Mouse (Mus musculus): Measurements from ENCODE around the gene Smyd3.

Smyd3 gene

DNA sequence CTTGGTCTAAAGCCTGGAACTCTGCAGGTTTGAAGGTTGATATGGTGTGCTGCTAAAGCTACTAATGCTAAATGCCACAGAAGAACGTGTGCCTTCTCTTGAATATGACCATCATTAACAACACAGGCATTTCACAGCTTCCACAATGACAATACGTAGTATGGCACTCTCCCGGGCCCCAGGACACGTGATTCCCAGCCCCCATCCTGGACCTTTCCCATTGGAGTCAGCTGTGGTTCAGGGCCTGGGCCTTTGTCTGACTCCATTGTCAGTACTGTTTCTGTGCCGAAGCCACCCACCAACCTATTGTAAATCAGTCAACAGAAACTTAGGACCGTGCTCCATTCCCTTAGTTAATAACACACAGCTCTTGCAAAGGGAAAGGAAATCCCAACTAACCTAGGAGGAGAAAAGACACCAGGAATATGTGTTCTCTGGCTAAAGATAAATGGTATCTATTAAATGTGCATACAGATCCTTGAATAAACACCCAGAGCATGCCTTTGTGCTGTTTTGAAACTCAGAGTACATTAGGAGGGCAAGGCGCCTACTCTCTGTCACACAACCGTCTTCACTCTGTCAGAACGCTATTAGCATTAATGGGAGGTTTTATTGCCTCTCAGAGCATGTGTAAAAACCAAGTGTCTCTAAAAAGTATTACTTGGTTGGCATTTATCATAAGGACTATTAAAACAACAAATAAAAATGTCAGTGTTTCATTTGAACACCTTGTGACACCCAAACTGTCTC is 397.4 kb downstream of the Smyd3 start:
- DNase-seq (ENCODE audit: low read depth, low spot score) = no peak

DNA sequence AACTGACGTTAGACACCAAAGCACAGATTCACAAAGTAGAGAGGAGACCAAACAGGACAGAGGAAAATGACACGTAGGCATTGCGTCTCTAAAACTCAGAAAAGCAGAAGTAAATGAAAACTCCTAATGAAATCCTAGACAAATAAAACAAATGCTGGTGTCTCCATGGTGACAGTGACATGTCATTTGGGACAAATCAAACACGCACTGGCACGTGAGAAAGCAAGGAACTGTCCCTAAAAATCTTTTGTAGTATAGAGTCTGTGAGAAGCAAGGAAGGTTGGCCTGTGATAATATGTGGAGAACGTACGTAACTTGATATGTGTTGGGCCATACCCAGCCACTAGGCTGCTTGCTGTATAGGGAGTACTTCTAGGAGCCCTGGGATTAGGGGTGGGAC is 399.2 kb downstream of the Smyd3 start:
- DNase-seq (ENCODE audit: low read depth, low spot score) = no peak

DNA sequence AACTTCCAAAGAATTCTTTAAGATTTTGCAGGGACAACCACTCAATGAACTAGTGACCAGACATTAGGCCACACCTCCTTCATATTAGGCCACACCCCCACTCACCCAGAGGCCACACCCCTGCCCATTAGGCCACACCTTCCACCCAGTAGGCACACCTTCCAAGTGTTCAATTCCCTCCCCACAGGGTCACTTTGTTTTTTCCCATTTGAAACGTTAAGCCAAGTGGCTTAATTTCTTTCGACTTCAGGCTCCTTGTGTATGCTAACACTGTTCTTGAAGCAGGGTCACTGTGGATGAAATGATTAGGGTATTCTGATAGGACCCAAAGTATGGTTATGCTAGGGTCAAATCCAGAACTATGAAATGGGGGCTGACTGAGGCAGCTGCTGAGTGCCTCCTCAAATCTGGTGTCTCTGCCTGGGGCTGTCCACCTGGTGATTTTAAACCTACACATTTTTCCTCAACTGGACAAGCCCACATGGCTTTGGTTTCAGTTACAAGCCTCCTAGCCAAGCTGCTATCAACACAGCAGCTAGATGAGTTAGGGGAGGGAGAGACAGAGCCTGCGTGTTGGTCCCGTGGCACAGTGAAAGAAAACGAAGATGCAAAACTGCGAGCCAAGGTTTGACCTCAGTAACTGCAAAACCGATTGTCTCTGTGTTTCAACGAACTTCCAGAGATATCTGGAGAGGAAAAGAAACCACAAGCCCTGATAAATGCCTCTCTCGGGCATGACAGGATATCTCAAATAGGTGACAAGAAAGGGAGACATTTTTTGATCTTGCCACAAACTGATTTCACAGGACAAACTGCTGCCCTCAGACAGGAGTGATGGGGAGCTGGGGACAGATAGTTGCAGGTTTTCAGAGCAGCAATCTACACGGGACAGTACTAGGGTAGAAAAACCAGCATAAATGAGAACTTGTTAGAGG is 400.8 kb downstream of the Smyd3 start:
- DNase-seq (ENCODE audit: low read depth, low spot score) = no peak

DNA sequence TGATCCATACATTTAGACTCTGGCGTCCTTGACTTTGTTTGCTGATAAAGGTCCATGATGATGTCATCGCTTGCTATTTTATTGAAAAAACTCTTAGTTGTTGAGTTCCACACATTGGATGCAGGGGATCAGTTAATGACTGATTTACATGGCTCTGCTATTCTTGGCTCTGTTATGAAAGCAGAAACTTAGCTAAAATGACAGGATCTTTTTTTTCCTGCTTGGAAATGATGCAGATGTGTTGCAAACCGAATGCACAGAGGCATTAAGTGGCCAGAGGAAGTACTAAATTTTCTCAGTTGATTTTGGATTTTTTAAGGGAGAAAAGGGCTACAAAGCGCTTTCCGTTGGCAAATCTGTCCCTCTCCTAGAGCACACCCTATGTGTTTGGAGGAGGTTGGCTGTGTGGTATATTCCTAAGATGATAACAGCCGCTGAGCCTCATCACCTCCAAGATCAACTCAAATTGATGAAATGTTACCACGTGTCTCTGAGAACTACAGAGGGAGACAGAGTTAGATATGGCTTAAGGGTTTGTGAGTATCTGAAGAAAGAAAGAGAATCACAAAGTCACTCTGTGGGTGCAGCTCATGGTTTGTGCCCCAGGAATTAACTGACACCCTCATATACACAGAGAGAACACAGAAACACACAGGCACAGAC is 402.9 kb downstream of the Smyd3 start:
- no peak for DNase-seq (ENCODE audit: low read depth, low spot score)

DNA sequence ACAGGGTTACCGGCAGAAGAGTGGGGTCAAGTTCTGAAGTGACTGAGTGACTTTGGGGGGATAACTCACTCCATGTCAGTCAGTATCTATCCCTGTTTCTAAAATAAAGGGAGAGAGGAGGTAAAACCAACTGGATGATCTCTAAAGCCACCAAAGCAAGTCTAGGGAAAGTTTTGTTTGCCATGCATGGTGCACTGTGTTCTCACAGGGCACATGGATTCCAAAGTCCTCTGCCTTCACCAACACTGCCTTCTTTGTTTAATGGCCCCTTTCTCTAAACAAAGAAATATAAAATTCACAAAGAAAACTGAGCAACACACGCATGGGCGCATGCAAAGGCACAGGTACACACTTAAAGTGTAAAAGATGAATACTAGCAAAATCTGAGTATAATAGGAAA is 403.5 kb downstream of the Smyd3 start:
- no peak for DNase-seq (ENCODE audit: low read depth, low spot score)

DNA sequence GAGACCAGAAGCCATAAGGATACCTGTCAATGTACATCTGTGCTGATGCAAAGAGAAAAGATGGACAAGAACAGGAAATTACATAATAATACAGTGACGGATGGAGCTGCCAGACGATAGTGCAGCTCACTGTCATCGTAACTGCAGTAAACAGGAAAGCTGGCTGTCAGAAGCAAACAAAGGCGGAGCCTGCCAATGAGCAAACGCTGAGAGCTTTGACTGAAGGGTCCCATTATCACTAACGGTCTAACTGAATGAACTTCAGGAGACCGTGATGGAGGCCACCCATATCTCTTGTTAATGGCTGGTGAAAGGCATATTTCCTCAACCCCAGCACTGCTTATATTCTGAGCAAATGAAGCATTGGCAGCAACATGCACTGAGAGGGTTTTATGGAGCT is 409.1 kb downstream of the Smyd3 start:
- DNase-seq (ENCODE audit: low read depth, low spot score) = no peak

DNA sequence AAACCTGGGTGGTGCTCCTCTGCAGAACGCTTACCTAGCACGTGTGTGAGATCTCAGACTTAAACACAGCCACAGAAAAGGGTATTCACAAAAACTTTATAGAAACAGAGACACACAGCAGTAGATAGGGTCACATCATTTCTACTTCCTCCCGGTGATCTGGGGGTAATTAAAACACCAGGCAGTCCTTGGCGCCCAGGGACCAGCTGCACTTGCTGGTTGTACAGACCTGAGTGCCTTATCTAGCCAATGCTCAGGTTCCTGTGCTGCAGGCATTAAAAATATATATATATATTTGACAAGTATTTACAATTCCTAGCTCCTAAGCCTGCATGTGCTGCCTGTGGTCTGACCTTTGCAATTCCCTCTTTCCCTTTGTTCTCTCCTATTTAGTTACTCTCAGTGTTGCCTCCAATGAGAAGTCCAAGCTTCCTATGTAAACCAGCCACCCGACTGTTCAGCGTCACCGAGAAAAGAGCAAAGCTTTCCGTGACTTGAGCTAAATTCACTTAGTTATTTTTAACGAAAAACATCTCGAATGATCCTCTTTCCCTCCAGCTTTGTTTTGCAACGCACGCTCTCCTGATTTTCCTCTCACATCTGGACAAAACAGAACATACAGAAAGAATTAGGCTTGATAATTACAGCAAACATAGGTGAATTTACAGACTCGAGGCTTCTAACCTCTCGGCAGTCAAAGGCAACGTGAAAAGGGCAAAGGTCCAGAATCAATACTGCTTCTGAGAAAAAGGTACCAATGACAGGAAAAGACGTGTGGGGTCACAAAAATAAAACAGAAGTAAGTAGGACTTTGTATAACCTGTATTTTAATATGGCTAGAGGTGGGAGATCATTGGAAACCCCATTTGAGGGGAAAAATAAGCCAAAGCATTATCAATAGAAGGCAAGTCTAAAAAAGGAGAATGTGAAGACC is 409.8 kb downstream of the Smyd3 start:
- DNase-seq (ENCODE audit: low read depth, low spot score) = no peak

DNA sequence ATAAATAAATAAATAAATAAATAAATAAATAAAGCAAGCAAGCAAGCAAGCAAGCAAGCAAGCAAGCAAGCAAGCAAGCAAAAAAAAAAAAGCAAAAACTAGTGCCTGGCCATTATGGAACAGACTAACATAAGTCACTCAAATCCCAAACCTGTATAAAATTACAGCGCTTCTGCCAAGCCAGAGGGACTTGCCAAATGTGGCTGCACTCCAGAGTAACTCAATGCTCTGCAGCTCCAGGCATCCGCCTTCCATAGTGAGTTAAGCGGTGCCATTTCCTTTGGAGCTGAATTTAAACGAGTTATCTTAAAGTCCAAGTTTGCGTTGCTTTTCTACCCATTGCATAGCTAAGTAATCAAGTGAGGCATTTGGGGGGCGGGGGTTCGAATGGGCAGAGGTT is 410.6 kb downstream of the Smyd3 start:
- no peak for DNase-seq (ENCODE audit: low read depth, low spot score)

DNA sequence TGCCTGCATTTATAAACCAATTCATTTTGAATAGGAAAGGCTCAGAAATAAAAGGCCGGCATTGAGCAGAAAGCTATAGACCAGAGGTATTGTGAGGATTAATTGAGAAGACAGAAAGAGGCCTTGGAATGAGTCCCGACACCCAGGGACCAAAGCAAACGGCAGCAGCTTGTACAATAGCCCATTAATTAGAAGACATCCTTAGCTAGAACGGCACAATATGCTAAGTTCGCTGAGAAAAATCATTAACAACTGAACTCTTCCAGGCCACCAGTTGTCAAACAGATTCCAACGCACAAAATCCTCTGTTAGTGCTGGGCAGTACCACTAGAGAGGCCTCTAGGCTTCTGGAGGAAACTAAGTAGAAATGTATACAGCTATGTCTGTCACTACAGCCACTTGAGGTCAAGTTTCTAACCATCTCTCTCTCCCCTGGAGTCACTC is 411.1 kb downstream of the Smyd3 start:
- DNase-seq (ENCODE audit: low read depth, low spot score) = no peak

DNA sequence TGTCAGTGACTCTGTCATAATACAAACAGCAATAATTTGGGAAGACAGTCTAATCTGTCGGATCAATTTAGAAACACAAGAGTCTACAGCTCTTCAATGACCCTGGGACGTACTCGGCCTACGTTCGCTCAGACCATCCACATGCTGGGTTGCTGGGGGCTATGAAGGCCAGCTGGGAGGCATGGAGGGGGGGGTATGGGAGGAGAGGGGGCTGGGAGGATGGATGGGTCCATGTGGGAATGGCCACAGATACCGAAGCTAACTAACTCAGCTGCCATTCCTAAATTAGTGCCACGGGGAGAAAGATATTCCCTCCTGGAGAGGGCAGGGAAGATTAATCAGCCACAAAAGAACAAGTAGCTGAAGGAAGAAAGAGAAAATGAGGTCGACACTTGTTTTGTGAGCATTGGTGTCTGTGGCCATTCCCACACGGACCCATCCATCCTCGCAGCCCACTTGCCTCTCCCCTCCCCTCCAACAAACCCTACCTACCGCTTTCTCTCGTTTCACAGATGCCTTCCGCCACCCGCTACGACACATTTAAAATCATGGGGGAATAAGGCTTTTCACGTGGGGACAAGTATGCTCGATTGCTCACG is 411.6 kb downstream of the Smyd3 start:
- no peak for DNase-seq (ENCODE audit: low read depth, low spot score)

DNA sequence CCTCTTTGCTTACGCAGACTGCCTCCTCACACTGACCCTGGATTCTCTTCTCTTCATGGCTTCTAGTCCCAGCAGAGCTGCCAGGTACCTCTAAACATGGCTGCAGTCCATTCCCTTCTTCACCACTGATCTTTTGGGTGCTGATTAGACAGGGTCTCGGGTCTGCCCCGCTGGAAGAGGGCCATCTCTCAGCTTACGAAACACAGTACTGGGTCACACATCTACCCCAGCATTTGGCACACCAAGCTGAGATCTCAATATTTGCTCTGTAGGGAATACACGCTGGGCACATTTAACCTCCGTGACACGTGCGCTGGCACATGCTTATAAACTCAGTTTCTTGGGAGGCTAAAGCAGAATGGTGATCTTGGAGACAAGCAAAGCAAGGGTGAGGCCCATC is 413.4 kb downstream of the Smyd3 start:
- no peak for DNase-seq (ENCODE audit: low read depth, low spot score)

DNA sequence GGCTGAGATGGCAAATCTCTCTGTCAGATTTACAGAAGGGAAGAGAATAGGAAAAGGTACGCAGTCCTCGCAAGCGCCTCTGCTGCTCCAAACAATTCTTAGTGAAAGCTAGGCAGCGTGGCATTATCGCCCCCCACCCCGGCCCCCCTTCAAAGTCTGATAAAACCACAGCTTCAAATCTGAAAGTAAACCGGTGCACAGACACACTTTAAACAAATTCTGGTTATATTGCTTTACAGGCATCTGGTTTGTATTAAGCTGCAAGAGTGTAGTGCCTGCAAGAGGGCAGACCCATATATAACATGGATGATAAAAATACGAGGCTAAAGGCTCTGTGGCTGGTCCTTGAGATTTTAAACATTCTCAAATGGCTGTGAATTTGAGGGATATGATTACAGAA is 420.8 kb downstream of the Smyd3 start:
- no peak for DNase-seq (ENCODE audit: low read depth, low spot score)

DNA sequence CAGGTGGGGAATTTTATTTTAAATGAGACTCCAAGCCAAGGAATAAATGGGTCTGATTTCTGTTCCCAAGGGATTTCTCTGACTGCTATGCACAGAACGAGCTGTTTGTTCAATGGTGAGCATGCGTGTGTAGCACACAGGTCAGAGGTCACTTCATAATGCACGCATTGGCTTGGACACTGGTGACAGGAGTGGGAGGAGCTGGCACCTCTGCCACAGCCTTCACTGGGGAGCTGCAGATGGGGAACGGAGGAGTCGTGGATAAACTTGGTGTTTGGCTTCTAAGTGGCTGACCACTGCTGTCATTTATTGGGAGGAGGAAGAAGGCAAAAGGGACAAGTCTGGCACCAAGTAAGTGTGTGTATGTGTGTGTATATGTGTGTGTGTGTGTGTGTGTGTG is 421.5 kb downstream of the Smyd3 start:
- no peak for DNase-seq (ENCODE audit: low read depth, low spot score)

DNA sequence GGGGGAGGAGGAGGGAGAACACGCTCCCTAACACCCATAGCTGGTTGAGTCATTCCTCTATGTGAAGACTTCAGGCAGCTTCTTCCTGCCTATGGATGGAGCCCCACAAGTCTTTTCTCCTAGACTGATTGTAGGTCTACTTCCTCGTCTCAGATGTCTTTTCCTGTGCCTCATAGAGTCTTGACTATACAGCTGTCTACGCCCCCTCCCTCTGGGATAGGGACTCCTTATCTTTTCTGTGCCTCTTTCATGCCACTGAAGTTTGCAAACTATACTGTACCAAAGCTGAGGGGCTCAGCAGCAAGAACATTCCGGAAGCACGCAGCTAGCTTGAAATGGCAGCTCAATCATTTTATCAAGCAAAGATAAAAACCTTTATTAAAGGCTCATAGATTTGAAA is 428.7 kb downstream of the Smyd3 start:
- no peak for DNase-seq (ENCODE audit: low read depth, low spot score)

DNA sequence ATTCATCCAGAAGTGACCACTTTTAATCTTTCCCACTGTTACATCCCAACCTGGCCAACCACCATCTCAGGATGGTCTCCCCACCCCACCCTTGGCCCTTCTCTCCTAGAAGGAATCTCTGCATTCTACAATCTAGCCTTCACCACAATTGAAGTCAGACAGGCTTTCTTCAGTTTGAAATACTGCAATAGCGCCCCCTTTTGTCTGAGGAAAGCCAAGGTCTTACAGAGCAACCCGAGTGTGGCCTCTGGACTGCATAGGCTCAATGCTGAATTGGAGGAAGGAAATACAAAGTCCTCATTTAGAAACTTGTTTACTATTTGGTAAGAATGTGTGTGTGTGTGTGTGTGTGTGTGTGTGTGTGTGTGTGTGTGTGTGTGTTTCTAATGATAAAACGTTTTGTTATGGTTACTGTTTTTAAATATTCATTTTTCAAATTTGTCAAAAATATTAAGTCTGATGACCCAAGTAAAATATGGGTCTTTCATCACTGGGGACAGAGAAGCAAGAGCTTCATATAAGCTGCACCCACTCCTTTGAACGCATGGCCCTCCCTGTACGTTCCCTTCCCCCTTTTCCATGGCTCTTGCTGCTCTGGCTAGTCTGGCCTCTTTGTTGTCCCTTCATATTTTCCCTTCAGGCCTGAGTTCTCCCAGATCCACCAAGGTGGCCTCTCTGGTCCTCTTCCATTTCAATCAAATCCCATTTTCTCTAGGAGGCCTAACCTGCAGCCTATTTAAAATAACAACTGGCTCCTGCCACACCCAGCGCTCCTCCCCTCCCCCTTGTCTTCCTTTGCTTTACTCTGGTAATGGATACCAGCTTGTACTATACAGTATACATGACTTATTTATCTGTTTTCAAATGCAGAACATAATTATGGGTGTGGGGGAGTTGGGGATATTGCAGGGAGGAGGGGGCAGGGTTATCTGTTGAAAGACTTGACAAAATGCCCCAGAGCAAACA is 430.5 kb downstream of the Smyd3 start:
- peak; percentile 45 for DNase-seq (ENCODE audit: low read depth, low spot score)

DNA sequence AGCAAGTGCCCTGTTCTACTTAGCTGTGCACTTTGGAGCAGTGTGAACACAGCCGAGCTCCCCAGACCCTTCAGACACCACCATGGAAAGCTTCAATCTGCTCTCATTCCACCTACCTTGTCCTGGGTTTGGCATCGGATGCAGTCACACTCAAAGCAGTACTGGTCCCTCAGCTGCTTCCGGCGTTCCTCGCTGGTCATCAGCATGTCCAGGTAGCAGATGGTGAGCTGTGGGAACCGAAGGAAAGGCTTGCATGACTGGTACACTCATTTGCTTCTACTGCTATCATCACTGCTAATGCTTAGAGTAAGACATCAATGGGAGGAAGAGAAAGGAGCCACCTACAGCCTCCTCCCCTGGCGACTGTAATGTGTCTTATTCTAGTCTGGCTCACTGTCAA is 431.6 kb downstream of the Smyd3 start:
- DNase-seq (ENCODE audit: low read depth, low spot score) = no peak

DNA sequence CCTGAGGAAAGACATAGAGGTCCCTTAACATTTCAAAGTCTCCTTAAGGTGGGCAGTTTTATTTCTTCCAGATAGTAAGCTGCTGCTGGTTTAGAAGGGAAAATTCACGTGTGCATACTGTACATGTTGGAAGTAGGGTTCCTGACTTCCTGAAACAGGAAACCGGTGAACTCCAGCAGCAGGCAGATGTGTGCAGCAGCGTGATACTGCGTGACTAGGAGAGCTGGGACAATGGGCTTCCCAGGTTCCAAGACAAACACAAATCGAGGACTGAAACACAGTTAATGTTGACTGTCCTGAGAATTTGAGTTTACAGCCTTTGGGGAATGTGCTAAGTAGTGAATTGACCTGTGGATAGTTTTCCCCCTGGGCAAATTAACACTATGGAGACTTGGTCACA is 434.7 kb downstream of the Smyd3 start:
- DNase-seq (ENCODE audit: low read depth, low spot score) = no peak

DNA sequence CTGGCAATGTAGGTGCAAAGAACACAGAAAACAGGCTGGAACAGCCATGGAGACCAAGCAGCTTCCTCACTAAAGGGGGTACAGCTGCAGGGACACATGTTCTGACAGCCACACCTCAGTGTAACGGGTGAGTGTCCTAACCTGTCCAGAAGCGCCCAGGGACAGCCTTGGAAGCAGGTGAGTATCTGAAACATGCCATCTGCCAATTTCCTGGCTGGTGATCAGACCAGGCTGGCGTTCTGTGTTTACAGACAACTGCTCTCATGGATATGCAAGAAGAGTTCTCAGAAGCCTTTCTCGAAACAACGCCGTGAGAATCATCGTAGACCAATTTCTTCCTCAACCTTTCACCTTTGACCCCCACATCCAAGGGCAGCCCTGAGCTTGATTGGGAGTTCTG is 444.0 kb downstream of the Smyd3 start:
- no peak for DNase-seq (ENCODE audit: low read depth, low spot score)

DNA sequence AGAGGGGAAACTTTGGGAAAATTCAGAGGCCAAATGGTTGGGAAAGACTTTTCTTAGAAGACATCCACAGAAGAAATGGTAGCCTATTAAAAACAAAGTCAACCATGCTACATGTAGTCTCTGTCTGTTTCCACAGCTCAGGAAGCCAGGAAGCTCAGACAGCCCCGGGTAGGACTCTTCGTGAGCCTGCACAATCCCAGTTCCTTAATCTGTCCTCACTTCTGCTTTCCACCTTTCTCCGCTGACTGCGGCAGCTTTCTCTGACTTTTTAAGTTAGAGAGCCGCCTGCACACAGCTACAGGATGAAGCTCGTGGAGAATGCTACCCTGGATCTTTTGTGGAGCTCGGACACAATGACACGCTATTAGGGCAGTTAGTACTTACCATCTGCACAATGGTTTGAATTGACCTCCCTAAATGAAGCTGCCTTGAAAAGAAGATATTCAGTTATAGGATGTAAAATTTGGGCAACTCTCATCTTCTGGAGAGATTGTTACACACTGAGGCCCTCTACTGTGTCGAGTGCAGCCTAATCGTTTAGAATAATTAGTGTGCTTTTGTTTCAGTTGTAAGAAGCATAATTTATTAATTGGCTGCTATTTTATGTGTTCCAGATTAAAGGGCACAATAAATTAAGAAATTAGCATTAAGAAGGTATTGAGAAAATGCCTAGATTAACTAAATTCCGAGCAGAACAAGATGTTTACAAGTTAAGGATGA is 444.7 kb downstream of the Smyd3 start:
- peak; percentile 16 for DNase-seq (ENCODE audit: low read depth, low spot score)
